Mouse (Mus musculus) adipocyte (in vitro differentiated cells): ENCODE data around the gene Rad51b.

ENCODE experiments used
- DNase-seq: peaks from one replicate; pipeline ENCODE4 v3.0.0-alpha.2; 2016; ENCODE audit warnings: low spot score

Gene Rad51b

GRCm38 (mm10) chr12:79577525-79577924 is 280.4 kb downstream of the Rad51b start:
- no peak for DNase-seq

- DNase-seq, result no peak
Measured at GRCm38 (mm10) chr12:79579018-79579585, 282.0 kb downstream of the Rad51b start.

DNA sequence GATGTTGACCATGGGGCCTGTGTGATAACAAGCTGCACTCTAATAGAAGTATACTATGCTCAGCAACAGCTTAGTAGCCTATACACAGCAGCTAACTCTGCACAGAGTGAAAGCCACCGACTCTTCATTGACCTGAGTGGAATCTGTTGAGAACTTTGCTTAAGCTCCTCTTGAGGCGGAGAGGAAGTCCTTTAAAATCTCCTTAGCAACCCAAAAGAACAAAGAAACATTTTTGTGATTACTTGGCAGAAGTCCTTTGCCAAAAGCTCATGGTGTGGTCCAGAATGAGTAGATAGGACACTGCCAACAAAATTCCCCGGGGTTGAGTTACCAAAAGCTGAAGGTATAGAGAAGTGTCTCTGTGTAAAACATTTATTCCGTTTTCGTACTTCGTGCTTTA is 282.8 kb downstream of the Rad51b start:
- DNase-seq, result no peak

DNA sequence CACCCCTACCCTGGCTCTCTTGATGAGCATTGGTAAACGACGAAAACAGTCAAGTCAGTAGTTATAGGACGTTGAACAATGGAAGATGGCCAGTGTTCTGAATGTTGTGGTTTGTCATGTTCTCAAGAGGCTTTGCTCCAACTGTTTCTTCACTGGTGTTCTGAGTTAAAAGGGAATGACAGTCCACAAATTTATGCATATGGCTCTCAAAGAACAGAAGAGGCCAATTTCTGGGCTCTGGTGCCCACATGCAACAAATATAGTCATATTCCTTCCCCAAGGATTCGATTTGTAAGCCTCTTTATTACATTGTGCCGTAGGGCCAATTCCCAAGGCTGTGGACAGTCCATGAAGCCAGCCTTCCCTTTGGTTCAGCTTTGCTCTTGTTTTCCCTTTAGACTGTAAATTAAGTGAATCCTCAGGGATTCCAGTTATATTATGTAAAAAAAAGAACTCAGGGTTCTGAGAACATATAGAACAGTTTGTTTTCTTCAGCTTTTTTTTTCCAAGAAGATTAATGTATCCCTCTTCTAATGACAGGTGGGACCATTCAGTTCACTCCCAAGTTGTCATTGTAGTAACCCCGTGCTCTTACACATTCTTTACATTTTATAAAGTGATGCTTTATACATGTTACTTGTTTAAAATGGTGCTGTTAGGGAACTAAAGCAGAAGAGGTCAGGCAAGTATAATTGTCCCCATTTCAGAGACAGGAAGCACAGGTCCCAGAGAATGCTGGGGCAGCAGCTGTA is 287.6 kb downstream of the Rad51b start:
- peak; percentile 78 for DNase-seq

- no peak for DNase-seq
Measured at GRCm38 (mm10) chr12:79585336-79585735, 288.3 kb downstream of the Rad51b start.

DNA sequence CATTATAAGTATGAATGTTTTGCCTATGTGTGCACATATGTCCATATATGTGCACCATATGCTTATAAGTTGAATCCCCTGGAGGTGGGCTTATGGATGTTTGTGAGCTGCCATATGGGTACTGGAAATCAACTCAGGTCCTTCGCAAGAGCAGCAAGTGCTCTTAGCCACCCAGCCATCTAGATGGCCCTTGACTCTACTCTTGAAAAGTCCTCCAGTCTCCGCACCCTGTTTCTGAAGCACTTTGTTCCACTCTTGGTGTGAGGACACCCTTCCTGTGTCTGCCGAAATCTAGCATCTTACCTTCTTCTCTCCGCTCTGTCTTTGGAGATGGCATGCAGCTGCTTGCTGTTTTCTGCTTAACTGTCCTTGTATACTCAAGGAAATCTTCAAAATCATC is 291.7 kb downstream of the Rad51b start:
- no peak for DNase-seq

- DNase-seq, result peak; percentile 49
Measured at GRCm38 (mm10) chr12:79592206-79592605, 295.1 kb downstream of the Rad51b start.

GRCm38 (mm10) chr12:79596842-79597241 is 299.8 kb downstream of the Rad51b start:
- peak; percentile 38 for DNase-seq

DNA sequence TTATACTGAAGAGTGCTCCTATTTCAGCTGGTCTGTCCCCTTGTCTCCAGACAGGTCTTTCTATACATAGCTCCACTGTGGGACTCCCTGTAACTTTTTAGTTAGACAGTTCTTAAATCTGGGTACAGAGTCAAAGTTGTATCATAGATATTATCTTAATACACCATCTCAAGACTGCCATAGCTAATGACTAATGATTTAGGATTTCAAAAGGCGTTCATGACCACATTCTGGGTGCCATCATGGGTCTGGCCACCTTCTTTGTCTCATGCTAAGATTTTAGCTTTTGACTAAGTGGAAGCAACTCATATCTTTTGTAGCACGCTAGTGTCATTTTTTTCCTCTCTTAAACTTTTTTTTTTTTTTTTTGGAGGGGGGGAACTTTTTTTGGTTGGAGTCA is 300.3 kb downstream of the Rad51b start:
- DNase-seq, result no peak

DNA sequence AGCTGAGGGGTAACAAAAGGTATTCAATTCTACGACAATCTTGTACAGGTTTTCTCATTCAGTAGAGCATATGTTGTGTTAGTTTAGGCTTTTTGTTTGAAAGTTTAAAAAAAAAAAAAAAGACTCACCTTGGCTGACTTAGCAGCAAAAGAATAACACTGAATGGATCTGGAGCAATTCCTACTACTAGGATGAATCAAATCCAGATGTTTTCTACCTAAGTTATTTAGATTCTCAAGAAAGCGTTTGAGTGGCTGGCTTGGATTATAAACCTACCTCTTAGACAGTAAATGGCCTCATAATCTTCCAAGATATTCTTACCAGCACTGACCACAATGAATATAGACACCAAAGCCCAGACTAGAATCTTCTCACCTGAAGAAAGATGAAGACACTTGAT is 300.7 kb downstream of the Rad51b start:
- DNase-seq, result no peak

GRCm38 (mm10) chr12:79598496-79598895 is 301.4 kb downstream of the Rad51b start:
- peak; percentile 87 for DNase-seq

DNA sequence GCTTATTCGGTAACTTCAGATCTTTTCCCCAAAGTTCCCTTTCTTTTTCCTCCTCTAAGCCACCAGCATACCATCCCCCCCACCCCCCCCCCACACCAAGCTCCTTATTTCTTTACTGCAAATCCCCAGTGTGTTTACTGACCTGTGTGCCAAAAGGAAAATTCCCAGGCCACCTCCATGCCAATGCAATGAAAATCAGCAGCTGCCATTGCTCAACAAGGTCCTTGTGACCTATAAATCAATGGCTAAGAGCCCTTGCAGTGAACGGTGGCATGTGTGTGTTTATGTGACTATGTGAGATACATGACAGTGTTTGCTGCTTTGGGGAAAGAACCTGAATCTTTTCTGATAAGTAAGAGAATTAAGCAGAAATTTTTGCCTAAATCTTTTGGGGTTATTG is 301.8 kb downstream of the Rad51b start:
- DNase-seq, result peak; percentile 94

GRCm38 (mm10) chr12:79600149-79600769 is 303.2 kb downstream of the Rad51b start:
- DNase-seq, result peak; percentile 97

DNA sequence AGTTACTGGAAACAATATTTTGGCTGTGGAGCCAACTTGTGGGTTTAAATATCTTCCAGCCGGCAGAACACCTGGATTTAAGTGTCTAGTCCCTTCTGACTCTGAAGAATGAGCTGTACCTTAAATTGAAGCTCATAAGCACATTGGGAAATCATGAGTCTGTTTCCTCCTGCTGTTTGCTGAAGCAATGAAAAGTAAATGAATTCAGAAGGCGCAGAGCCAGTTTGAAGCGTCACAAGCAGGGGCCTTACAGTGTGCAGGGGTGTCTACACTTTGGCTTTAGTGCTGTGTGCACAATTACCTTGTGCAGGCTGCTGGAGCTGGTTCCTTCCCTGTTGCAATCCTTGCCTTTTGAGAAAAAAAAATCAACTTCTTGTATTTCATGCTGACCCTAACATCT is 305.6 kb downstream of the Rad51b start:
- DNase-seq, result no peak

GRCm38 (mm10) chr12:79604850-79605249 is 307.8 kb downstream of the Rad51b start:
- DNase-seq, result no peak

DNA sequence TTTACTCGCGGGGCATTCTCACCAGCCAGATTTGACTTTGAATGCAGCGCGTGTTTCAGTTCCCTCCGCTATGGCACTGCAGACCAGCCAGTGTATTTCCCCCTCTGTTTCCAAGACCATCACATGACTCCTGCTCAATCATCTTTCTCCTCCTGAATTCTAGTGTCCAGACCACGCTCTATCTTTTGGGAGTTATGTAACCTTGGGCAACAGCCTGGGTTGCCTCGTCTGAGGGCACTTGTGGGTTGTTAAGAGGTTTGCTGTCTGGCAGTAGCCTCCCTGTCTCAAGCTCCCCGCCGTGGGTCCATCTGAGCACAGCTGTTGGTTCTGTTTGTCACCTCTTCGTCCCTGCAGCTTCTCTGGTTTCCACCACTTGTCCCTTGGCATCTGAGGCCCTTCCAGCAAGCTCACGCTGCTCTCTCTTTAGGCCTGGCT is 309.1 kb downstream of the Rad51b start:
- no peak for DNase-seq

GRCm38 (mm10) chr12:79609399-79610010 is 312.4 kb downstream of the Rad51b start:
- no peak for DNase-seq

DNA sequence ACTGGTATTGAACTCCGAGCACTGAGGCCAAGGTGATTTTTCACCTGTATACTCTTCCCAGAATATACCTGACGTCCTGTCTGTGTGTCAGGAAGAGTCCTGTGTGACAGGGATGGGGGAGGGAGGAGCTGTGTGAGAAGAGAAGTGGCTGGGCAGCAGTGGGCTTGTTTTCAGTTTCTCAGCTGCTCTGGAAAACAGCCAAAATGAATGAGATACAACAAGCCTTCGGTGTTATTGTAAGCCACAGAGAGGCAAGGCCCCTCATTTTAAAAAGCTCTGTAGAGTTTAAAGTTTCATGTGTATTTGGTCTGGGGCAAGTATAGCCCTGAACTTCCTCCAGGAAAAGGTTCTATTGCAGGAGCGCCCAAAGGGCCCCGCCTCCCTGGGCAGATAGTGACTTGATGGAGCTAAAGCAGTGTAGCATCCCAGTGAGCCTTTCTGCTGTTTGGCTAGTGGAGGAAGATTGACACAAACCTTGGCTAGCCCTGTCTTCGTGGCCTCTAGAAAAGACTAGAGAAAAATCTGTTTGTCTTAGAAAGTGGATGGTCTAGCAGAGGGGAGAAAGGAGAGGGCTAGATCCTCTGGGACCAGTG is 313.5 kb downstream of the Rad51b start:
- DNase-seq, result no peak

GRCm38 (mm10) chr12:79611665-79612064 is 314.6 kb downstream of the Rad51b start:
- DNase-seq, result no peak

DNA sequence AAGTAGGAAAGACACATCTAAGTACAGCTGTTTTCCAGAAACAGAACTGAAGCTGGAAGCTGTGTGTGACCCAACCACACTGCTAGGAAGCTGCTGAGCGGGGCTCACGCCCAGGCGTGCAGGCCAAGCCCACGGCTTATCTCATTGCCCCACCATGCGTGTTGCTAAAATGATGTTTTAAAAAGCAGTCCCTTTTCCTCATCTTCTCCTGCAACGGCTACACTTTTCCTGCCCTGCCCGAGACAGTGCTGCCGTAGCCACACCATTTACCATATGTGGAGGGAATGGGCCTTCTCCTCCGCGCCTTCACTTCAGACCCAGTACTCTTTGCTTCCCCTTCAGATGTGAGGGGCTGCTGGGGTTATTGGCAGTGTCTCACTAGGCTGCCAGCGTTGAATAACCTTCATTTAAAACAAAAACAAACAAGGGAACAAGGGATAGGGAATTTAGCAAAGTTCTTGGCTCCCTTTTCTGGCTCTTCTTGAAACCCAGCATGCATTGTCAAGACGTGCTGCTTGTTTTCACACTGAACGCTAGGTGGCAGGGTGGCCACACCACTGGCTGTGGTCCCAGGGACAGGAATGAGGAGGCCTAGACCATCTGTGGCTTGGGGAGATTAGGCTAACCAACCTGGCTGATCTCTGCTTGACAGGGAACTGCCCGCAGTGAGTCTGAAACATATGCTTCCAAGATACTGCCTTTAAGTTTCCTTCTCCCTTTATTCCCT is 315.4 kb downstream of the Rad51b start:
- peak; percentile 97 for DNase-seq

- DNase-seq, result peak; percentile 50
Measured at GRCm38 (mm10) chr12:79613061-79613788, 316.1 kb downstream of the Rad51b start.
